Mouse (Mus musculus) G1E (cell line): ENCODE measurements around the gene Inpp5d. TPM values are rescaled to one million over a fixed set of nuclear protein-coding genes. Genes with fewer than 3 reads are reported as not detected.
A peak's percentile ranks its signal among the peaks of the same experiment; 100 is the strongest.

Experiments used
- ATAC-seq: 2 replicates; pipeline ENCODE4 v1.8.0; 2016; ENCODE audit warnings: mild to moderate bottlenecking; ENCODE audit not compliant: insufficient number of reproducible peaks, poor library complexity, low FRiP score, severe bottlenecking; ENCODE audit errors: extremely low read depth
- DNase-seq: peaks from one replicate; pipeline ENCODE4 v3.0.0; 2012; ENCODE audit warnings: low spot score
- H3K27me3 ChIP-seq: 2 replicates; pipeline ENCODE4 v1.6.1; 2012; ENCODE audit warnings: mild to moderate bottlenecking, low read length, inconsistent platforms; ENCODE audit not compliant: insufficient read depth
- H3K36me3 ChIP-seq: replicated peaks from 2 replicates; pipeline ENCODE3; 2012; ENCODE audit warnings: mild to moderate bottlenecking, inconsistent platforms
- H3K4me1 ChIP-seq: 2 replicates; pipeline ENCODE4 v1.6.1; 2012; ENCODE audit warnings: low read depth, low read length, inconsistent platforms, mixed read lengths; ENCODE audit not compliant: insufficient read depth
- H3K4me3 ChIP-seq: 2 replicates; pipeline ENCODE4 v1.5.1; 2012; ENCODE audit warnings: low read depth, mild to moderate bottlenecking, inconsistent platforms, low read length, moderate library complexity, mixed read lengths
- H3K9me3 ChIP-seq: replicated peaks from 2 replicates; pipeline ENCODE4 v1.6.1; 2012; ENCODE audit warnings: inconsistent platforms
- CTCF ChIP-seq: IDR thresholded peaks from 2 replicates; pipeline ENCODE4 v1.5.1; 2012; ENCODE audit warnings: low read depth, low read length, inconsistent platforms, mixed read lengths
- GATA1 ChIP-seq: IDR thresholded peaks from 2 replicates; pipeline ENCODE4 v1.6.1; 2012; ENCODE audit warnings: borderline replicate concordance, low read length, inconsistent platforms, mixed read lengths
- GATA2 ChIP-seq: IDR thresholded peaks from 2 replicates; pipeline ENCODE4 v1.6.1; 2012; ENCODE audit warnings: low read depth, low read length, inconsistent platforms, borderline replicate concordance
- POLR2AphosphoS5 ChIP-seq: IDR thresholded peaks from 2 replicates; pipeline ENCODE4 v1.6.1; 2012; ENCODE audit warnings: low read depth, low read length, inconsistent platforms; ENCODE audit not compliant: insufficient replicate concordance
- TAL1 ChIP-seq: conservative IDR thresholded peaks from 2 replicates; pipeline ENCODE4 v1.6.1; 2012; ENCODE audit warnings: low read depth, low read length, inconsistent platforms, mixed read lengths
- polyA plus RNA-seq: library from polyadenylated mRNA; stranded (reverse); fragments of >175 nt; gene quantifications from 2 replicates; pipeline ENCODE4 v1.2.3, GENCODE M21; 2012
- total RNA-seq, 2 experiments: library from RNA; stranded (forward) in 1 of 2; stranded (reverse) in 1 of 2; fragments of 200-1000 nt in 1 of 2; fragments of >200 nt in 1 of 2; fragmentation: Nextera tagmentation in 1 of 2; gene quantifications; 2 replicates each; pipeline ENCODE4 v1.2.3; 2014 to 2017

The Inpp5d gene
- total and polyA plus RNA-seq, 3 experiments = 122 to 238 (median 186) TPM

DNA sequence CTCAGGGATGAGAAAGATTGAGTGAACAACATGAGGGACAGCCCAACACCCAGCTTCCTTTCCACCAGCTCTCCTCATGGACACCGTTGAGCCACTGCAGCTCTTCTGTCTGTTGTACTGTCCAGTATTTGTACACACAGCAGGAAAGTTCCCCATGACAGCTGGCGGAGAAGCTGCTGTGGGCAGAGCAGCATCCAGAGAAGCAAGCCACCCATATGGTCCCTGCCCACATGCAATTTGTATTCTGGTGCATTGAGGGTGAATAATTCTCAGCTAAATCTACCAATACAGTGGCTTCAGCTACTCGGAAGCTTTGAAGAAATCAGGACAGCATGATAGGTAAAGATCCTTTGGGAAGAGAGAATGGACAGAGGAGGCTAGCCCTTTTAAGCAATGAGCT lies 64.7 kb downstream of the Inpp5d start:
- Histone ChIP-seq H3K27me3 (no peaks in the 10 kb centered on the region), H3K4me3 (no peak overlapping the region), H3K36me3 (peaks cover 90% of the 10 kb centered on the region), H3K4me1 (peaks cover 8% of the 10 kb centered on the region), H3K9me3 (peaks cover 10% of the 10 kb centered on the region)
- ATAC-seq (no peak), DNase-seq (no peak)
- no peak for TF ChIP-seq GATA1
- TF ChIP-seq CTCF = no peak
- no peak for TF ChIP-seq GATA2
- no peak for TF ChIP-seq POLR2AphosphoS5
- no peak for TF ChIP-seq TAL1

DNA sequence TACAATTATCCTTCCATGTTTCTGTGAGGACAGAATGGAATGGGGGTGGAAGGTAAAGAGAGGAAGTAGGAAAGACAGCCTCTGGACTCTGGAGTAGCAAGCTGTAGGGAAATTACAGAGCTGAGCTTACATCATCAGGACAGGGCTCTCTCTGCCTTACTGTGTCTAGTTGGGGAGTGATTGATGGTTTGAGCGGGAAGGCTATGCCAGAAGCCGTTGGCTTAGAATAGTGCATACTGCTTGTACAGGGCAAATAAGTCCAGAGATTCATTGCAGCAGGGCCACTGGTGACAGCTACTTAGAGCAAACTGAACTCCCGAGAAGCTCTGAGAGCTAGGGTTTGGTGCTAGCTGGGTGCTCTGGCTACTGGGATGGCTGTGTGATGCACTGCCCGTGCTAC lies 66.2 kb downstream of the Inpp5d start:
- DNase-seq (no peak), ATAC-seq (no peak)
- TF ChIP-seq POLR2AphosphoS5 (no peak), TAL1 (no peak), CTCF (no peak), GATA1 (no peak)
- H3K4me1 ChIP-seq = peaks cover 11% of the 10 kb centered on the region
- H3K4me3 ChIP-seq = no peak overlapping the region
- peaks cover 88% of the 10 kb centered on the region for H3K36me3 ChIP-seq
- H3K9me3 ChIP-seq = peaks cover 10% of the 10 kb centered on the region
- H3K27me3 ChIP-seq = no peaks in the 10 kb centered on the region

DNA sequence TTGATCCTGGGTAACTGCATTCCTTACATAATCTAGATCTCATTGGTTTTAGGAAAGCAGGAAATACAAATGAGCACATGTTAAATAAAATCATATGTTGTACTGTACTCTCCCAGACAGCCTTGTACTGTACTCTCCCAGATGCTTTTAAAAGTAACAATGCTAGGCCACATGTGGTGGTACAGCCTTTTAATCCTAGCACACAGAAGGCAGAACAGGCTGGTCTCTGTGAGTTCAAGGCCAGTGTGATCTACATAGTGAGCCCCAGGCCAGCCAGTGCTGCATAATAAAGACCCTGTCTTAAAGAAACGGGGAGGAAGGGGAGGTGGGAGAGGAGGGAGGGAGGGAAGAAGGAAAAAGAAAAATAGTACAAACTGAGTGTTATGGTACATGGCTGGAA lies 66.9 kb downstream of the Inpp5d start:
- Histone ChIP-seq H3K36me3 (peaks cover 89% of the 10 kb centered on the region), H3K4me1 (peaks cover 11% of the 10 kb centered on the region), H3K4me3 (no peak overlapping the region), H3K27me3 (no peaks in the 10 kb centered on the region), H3K9me3 (peaks cover 10% of the 10 kb centered on the region)
- DNase-seq = no peak
- TF ChIP-seq GATA1 = no peak
- TF ChIP-seq CTCF = no peak
- no peak for TF ChIP-seq POLR2AphosphoS5
- no peak for TF ChIP-seq GATA2
- no peak for TF ChIP-seq TAL1
- ATAC-seq = no peak

DNA sequence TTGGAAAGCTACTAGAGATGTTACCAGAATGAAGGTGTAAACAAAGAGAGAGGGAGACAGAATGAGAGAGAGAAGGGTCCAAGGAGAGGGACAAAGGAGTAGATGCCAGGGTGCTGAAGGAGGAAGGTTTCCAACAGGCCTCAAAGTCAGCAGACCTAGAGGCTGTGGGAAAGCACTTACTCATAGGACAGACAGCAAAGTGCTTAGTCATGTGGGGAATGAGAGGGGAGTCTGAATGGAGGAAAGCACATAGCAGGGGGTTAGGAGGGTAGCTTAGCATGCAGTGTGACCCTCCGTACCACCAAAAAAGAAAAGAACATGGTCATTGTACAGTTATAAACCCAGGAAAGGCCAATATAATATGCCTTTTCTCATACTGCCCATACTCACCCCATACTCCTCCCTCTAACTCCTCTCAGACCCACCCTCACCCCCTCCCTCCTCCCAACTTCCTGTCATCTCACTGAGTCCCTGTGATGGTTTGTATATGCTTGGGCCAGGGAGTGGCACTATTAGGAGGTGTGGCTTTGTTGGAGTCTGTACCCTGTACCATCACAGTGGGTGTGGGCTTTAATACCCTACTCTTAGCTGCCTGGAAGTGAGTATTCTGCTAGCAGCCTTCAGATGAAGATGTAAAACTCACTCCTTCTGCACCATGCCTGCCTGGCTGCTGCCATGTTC lies 69.7 kb downstream of the Inpp5d start:
- DNase-seq (no peak), ATAC-seq (peak; percentile 46)
- Histone ChIP-seq H3K9me3 (no peaks in the 10 kb centered on the region), H3K27me3 (no peaks in the 10 kb centered on the region), H3K4me3 (no peak overlapping the region), H3K4me1 (peaks cover 11% of the 10 kb centered on the region), H3K36me3 (peaks cover 92% of the 10 kb centered on the region)
- TF ChIP-seq POLR2AphosphoS5 (no peak), GATA2 (no peak), TAL1 (no peak)

DNA sequence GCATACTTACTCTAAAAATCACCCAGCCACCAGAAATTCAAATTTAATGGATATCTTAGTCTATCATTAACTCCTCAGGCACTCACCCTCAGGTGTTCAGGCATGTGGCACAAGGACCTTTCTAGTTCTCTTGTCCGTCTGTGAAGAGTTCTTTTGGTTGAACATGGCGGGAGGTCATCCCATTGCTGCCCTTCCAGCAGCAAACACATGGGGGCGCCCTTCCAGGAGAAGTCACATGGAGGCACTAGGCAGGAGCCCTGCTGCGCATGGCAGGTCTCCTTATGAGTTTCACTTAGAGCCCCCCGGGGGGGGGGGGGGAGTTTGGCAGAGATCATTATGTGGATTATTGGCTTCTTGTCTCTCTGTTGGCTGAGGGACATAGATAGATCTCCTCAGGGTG lies 76.2 kb downstream of the Inpp5d start:
- no peak for ATAC-seq

DNA sequence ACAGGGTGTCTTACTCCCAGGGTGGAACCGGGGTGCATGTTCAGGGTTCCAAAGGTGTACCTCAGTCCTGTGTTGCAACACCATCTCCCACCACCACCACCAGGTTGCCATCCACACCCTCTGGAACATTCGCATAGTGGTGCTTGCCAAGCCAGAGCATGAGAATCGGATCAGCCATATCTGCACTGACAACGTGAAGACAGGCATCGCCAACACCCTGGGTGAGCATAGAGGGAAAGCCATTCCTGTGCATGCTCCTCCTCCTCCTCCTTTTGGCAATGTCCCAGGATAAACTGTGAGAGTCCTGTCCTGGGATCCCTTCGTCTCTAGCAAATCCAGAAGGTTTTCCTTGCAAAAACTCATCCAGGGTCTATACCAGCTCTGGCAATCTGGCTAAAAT lies 77.9 kb downstream of the Inpp5d start:
- Histone ChIP-seq H3K4me3 (no peak overlapping the region), H3K27me3 (no peaks in the 10 kb centered on the region), H3K9me3 (no peaks in the 10 kb centered on the region), H3K36me3 (peaks cover 93% of the 10 kb centered on the region), H3K4me1 (no peaks in the 10 kb centered on the region)
- TF ChIP-seq POLR2AphosphoS5 (no peak), GATA2 (no peak), TAL1 (no peak), CTCF (no peak), GATA1 (no peak)
- ATAC-seq = no peak
- no peak for DNase-seq

More for the DNA sequence above, 76.2 kb downstream of the Inpp5d start:
- peaks cover 94% of the 10 kb centered on the region for H3K36me3 ChIP-seq
- no peaks in the 10 kb centered on the region for H3K4me1 ChIP-seq
- H3K4me3 ChIP-seq = no peak overlapping the region
- DNase-seq = no peak
- no peaks in the 10 kb centered on the region for H3K27me3 ChIP-seq
- no peaks in the 10 kb centered on the region for H3K9me3 ChIP-seq
- TF ChIP-seq CTCF (peak; percentile 22; the same call in 1 of the 2 replicates), TAL1 (no peak), GATA1 (no peak)
